Mouse (Mus musculus) urinary bladder, adult 2 months (tissue): ENCODE results near the gene Ccnk. TPM values are rescaled to one million over a fixed set of nuclear protein-coding genes. Genes with fewer than 3 reads are reported as not detected.

Experiments
- DNase-seq: peaks from one replicate; pipeline ENCODE4 v3.0.0; 2022; ENCODE audit warnings: low spot score
- polyA plus RNA-seq: library from polyadenylated mRNA; depleted of rRNA; stranded (reverse); fragments of >200 nt; gene quantifications from 2 replicates; pipeline ENCODE4 v1.2.3, GENCODE M21; 2012; rRNA removed

Ccnk gene
- polyA plus RNA-seq, 1 experiment = 13.0 TPM

DNA sequence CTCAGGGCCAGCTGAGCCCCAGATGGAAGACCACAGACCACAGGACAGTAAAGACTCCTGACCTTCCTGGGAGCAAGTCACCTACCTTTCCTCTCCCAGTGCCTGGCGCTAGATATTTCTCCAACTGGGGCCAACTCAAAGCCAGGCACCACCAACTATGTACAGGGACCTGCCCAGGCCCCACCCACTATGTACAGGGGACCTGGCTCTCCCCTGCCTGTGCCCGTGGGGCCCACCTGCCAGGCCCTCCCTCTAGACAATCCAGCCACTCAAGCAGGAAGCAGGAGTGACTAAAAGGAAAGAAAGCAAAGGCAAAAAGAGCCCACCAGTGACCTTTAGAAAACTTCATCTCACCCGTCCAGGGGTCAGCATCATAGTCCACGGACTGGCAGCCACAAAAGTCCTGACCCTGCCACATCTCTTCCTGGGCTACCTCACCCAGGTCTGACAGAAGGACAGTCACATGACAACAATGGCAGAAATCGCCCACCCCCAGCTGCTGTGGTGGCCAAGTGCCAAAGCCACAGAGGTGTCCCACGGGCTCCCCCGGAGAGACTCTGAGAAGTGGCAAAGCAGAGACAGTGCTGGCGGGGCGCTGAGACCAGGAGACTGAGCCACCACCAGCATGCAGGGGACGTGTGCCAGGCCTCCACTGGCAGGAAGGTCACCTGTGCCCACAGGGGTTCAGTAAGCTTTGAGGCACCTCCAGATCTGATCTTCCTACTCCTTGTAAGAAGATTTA lies 67.6 kb downstream of the Ccnk start:
- DNase-seq = no peak

DNA sequence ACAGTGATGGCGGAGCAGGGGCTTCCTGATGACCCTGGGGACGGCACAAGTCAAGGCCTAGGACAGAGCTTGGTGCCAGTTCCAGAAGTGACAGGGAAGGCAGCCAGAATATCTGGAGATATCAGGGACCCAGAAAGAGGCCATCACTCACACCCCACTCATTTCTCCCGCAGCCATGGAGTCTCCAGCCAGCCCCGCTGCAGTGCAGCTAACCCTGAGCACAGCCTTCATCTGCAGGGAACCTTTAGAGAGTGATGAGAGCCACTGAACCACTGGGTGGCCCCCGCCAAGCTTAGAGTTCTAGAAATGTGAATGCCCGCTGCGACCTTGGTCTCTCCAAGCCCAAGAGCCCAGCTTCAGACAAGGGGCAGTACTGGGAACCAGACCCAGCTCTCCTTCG lies 69.6 kb downstream of the Ccnk start:
- no peak for DNase-seq

DNA sequence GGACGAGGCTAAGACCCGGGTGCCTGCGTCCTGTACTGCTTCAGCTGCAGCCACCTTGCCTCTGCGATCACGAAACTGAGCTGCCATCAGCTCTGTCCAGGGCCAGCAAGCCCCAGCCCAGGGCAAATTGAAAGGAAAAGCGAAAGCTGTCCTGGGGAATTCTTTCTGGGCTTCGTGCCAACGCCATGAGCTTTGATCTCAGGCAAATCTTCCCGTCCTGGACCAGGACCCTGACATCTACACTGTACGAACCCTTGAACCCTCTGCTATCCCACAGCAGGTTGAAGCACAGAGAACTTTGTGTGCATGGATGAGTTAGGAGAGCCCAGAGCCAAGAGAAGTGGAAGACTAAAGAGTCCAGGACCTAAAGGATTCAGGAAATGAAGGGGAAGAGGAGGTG lies 70.1 kb downstream of the Ccnk start:
- no peak for DNase-seq

DNA sequence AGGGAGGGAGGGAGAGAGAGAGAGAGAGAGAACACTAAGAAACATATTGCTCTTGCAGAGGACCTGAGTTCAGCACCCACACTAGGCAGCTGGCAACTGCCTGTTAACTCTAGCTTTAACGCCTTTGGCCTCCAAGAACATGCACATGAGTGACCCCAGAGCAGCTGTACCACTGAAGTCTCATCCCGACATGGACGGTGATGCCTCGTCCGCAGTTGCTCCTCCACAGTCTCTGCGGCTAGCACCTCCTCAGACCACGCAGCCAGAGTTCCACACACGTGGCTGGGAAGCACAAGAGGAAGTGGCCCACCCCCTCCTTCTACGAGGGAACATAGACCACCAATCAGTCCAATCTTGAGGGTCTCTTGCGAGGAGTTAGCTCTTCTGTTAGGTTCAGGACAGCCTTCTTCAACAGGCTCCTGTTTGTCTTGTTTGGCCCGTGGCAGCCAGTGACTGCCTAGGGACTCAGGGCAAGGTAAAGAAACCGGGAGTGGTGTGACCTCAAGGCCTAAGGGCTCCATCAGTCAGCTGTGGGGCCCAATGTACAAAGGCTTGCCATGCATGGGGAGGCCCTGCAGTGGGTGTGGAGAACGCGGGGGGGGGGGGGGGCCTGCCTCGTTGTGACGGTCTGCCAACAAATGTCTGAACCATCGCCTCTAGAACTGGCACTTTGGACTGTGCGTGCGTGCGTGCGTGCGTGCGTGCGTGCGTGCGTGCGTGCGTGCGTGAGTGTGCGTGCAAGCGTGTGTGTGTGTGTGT lies 71.8 kb downstream of the Ccnk start:
- no peak for DNase-seq

- no peak for DNase-seq
Measured at GRCm38 (mm10) chr12:108251825-108252542, 72.6 kb downstream of the Ccnk start.

Other genes starting within 250 kb of the Ccnk start
- gene Bcl11b, start 176.0 kb upstream of the Ccnk start, polyA plus RNA-seq = 0.44 and 0.77 TPM in 2 replicates
- gene Setd3, start 265 bp upstream of the Ccnk start, polyA plus RNA-seq = 70.3 and 77.3 TPM in 2 replicates
- 14.6 and 23.1 TPM in 2 replicates for gene Ccdc85c, start 95.8 kb downstream of the Ccnk start, polyA plus RNA-seq
- 2.9 and 3.2 TPM in 2 replicates for gene Hhipl1, start 126.7 kb downstream of the Ccnk start, polyA plus RNA-seq
- gene Cyp46a1, start 154.8 kb downstream of the Ccnk start, polyA plus RNA-seq = 7.4 and 8.3 TPM in 2 replicates
- gene Eml1, start 191.4 kb downstream of the Ccnk start, polyA plus RNA-seq = 182 and 223 TPM in 2 replicates